Mouse (Mus musculus) layer of hippocampus, postnatal 10 days (tissue): Measurements from ENCODE around the gene Ngfr. TPM values are rescaled to one million over a fixed set of nuclear protein-coding genes. Genes with fewer than 3 reads are reported as not detected.
"Not testable (repeated sequence)": the region's sequence is repeated elsewhere in the genome, so short reads cannot be mapped to it uniquely, and the experiment has no call there.

Source experiments
- DNase-seq, 2 experiments: peaks; one replicate each; pipeline ENCODE4 v3.0.0; 2021; ENCODE audit warnings: low spot score in 2 of 2
- long read RNA-seq: library from polyadenylated mRNA; stranded (forward); transcript quantifications from one replicate; pipeline ENCODE4 v2.0.0, GENCODE M21; 2023
- total RNA-seq, 2 experiments: library from RNA; stranded (reverse); gene quantifications; 2 replicates each; pipeline ENCODE4 v1.2.3; 2021

Gene Ngfr
- 1 to 10 TPM; 2.4 to 3.6 TPM for total RNA-seq
- long read RNA-seq, result 0 reads

- DNase-seq, result peak; percentile 37 to 60
These were observed at the start of gene Ngfr for GRCm38 (mm10) chr11:95587423-95587951. Gene Ngfr (minus strand): TSS chr11:95587735.

DNA sequence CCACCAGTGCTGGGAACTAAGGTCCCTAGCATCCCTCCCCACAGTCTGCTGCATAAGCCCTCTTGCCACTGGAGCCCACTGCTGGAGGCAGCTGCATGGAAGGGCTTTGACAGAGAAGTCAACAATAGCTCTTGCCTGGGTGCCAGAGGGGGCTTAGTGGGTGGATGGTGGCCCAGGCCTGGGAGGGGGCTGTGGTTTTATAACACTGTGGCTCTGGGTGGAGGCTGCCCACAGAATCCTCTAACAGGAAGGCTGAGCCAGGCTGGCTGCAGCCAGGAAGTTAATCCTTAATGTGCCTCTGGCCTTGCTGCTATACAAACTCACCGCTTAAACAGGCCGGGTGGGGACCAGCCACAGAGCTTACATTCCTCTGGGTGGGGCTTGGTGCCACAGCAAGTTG is 47.5 kb upstream of the Ngfr start:
- no peak for DNase-seq

- DNase-seq, result no peak
These were observed 46.0 kb upstream of the Ngfr start for GRCm38 (mm10) chr11:95633512-95634000.

GRCm38 (mm10) chr11:95632474-95632873 is 44.9 kb upstream of the Ngfr start:
- DNase-seq, result no peak

DNA sequence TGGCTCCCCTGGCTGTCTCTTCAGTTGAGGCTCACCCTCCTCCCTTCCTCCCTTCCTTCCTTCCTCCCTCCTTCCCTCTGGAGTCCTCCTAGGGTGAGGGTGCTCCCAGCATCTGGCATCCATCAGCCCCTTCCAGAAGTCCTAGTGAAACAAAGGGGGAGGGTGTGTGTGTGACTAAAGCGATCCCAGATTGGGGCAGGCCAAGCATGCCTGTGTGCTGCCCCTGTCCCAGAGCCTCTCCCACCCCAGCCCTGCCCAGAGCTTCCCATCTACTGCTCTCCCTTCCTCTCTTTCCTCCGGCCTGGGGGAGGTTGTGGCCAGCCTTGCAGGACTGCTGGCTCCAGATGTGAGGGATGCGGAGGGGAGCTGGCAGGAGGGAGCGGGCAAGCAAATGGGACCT is 43.8 kb upstream of the Ngfr start:
- no peak for DNase-seq

GRCm38 (mm10) chr11:95630558-95630957 is 43.0 kb upstream of the Ngfr start:
- no peak for DNase-seq

GRCm38 (mm10) chr11:95622426-95622825 is 34.9 kb upstream of the Ngfr start:
- DNase-seq, result no peak

- DNase-seq, result no peak
These were observed 34.1 kb upstream of the Ngfr start for GRCm38 (mm10) chr11:95621541-95622130.

GRCm38 (mm10) chr11:95621010-95621409 is 33.5 kb upstream of the Ngfr start:
- no peak for DNase-seq

GRCm38 (mm10) chr11:95619886-95620444 is 32.4 kb upstream of the Ngfr start:
- no peak for DNase-seq

DNA sequence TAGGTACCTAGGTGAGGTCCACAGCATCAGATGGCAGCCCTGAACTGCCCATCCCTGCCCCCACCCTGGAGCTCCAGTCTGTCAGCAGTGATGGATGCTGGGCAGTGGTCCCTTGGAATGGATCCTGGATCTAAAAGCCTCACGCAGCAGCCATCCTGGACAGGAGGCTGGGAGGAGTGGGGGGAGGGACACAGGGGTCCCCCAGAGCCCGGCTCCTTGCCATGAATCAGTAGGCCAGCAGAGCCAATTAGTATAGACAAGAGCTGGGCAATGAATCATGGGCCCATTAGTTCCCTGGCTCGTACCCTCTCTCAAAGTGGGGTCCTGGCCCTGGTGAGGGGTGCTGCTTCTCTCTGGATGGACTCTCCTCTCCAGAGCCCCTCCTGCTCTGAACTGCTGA is 31.5 kb upstream of the Ngfr start:
- DNase-seq, result peak; percentile 26 to 51

DNA sequence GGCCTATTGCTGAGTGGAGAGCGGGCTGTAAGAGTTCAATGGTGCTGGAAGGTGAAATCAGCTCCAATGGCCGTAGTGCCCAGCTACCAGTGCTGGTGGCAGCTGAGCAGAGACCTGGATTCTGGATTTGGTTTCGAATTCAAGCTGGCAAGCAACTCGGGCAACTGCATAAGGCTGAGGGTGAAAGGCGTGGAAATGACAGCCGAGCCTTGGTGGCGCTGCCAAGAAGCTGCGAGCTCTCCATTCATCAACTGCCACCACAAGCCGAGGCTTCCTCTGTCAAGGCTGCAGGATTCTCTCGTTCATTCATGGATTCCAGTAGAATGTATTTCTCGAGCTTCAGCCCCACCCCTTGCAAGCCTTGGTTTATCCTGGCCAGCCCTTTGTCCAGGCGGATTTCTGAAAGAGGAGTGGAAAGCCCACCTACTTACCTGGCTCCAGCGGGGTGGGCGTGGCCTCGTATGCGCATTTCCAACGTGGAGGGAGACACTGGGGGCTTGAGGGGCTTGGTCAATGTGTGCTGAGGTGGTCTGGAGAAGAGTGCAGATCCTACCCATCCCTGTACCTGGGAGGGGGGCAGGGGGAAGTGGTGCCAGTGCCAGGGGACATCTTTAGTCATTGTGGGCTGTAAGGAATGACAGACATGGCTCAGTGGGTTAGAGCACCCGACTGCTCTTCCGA is 30.4 kb upstream of the Ngfr start:
- peak; percentile 41 to 67 for DNase-seq

GRCm38 (mm10) chr11:95614739-95615138 is 27.2 kb upstream of the Ngfr start:
- no peak for DNase-seq

- no peak for DNase-seq
These were observed 23.7 kb upstream of the Ngfr start for GRCm38 (mm10) chr11:95611283-95611682.

- no peak for DNase-seq
These were observed 22.9 kb upstream of the Ngfr start for GRCm38 (mm10) chr11:95610391-95610902.

DNA sequence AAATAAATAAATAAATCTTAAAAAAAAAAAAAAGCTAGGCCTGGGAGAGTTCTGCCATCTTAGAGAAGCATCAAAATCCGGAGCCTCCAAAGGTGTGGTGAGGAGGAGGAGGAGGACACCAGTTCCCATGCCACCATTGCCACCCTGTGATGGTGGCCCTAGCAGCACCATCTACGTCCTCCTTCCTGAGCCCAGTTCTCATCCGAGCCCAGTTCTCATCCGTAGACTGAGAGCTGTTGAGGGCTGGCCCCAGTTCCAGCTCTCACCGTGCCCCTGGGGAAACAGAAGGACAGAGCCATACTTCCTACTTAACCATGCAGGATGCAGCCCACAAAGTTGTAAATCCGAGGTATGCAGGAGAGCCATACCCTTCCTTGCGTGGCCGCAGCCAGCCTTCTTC is 22.4 kb upstream of the Ngfr start:
- DNase-seq, result no peak

DNA sequence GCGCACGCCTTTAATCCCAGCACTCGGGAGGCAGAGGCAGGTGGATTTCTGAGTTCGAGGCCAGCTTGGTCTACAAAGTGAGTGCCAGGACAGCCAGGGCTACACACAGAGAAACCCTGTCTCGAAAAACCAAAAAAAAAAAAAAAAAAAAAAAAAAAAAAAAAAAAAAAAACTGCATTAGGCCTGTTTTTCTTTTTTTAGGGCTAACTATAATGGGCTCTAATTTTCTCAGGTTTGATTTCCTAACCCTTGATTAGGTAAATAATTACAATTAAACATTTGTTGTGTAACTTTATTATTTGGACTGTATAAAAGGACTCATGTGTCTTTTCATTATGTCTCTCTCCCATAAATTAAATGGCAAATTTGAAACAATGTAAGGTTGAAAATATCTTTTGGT is 19.8 kb upstream of the Ngfr start:
- DNase-seq, result not testable (repeated sequence)

DNA sequence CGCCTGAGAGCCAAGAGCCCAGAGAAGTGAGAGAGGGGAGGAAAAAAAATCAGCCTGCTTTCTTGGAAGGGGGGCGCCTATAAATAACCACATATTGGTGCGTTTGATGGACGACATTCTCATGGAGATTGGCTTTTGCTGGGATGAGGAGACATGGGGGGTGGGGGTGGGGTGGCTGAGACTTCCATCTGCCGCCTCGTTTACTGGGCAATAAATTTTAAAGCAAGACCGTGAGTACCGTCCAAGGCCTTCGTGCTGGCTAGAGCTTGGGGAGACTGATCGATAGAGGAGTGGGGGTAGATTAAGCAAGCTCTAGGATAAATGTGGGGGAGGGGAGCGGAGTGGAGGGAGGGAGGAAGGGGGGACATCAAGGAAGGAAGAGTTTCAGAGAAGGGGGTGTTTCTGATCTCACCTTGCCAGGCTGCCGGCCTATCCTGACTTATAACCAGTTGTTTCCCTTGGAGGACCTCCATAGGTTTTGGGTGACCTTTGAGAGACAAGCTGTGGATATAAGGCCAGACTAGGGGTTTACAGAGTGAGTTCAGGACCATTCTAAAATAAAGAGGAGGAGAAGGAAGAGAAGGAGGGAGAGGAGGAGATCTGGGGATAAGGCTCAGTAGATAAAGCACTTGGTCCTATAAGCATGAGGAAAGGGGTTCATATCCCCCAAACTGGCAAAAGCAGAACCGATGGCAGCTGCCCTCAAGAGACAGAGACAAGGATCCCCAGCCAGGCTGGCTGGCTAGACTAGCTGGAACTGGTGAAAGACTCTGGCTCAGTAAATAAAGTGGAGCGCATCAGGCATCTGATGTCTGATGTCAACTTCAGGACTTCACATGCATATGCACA is 10.9 kb upstream of the Ngfr start:
- DNase-seq, result no peak

- DNase-seq, result no peak
These were observed 10.2 kb upstream of the Ngfr start for GRCm38 (mm10) chr11:95597741-95598140.

DNA sequence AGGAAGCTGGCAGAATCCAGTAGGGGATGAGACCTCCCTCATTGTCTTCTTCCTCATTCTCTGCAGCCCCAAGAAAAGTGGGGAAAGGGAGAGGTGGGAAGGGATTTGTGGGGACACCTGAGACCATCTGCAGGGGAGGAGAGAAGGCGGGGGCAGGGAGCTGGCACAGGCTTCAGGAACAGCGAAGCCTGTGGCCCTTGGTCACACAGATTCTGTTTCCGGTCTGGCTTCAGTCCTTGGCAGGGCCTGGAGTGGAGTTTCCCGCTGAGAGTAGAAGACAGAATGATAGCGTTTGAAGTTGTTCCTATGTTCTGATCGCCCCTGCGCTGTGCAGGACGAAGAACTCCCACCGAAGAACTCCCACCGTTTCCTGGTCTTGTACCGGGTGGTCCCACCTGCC is 9.2 kb upstream of the Ngfr start:
- no peak for DNase-seq

GRCm38 (mm10) chr11:95596150-95596515 is 8.6 kb upstream of the Ngfr start:
- no peak for DNase-seq
